Mouse (Mus musculus): ENCODE measurements around the gene Txndc9.

Txndc9 gene

GRCm38 (mm10) chr1:37968746-37969145 lies 28.9 kb downstream of the Txndc9 start:
- DNase-seq, result no peak

- no peak for DNase-seq
These were observed 32.1 kb downstream of the Txndc9 start for GRCm38 (mm10) chr1:37965571-37965970.

GRCm38 (mm10) chr1:37959486-37959885 lies 38.2 kb downstream of the Txndc9 start:
- DNase-seq, result no peak

- no peak for DNase-seq
These were observed 39.2 kb downstream of the Txndc9 start for GRCm38 (mm10) chr1:37958516-37958915.

GRCm38 (mm10) chr1:37957659-37958058 lies 40.0 kb downstream of the Txndc9 start, which contains the start of gene Lyg1:
Gene Lyg1, minus strand, starts transcription at chr1:37957759.
- DNase-seq, result no peak

GRCm38 (mm10) chr1:37956690-37957431 lies 40.8 kb downstream of the Txndc9 start:
- no peak for DNase-seq

- no peak for DNase-seq
These were observed 42.4 kb downstream of the Txndc9 start for GRCm38 (mm10) chr1:37955251-37955650.

GRCm38 (mm10) chr1:37954786-37955185 lies 42.9 kb downstream of the Txndc9 start:
- DNase-seq, result no peak

GRCm38 (mm10) chr1:37948906-37949305 lies 48.8 kb downstream of the Txndc9 start:
- no peak for DNase-seq

Measured in thymus, postnatal 14 days (tissue).